Mouse (Mus musculus): ENCODE results near the gene Klhl9. TPM values are rescaled to one million over a fixed set of nuclear protein-coding genes. Genes with fewer than 3 reads are reported as not detected.

Klhl9 gene
- polyA plus RNA-seq (2012; ENCODE audit: low replicate concordance), result 6.5 and 7.8 TPM in 2 replicates

GRCm38 (mm10) chr4:88721791-88722721 is at the start of gene Klhl9, which contains the start of gene Gm26566:
Gene Klhl9 (minus strand): TSS chr4:88722465.
Gene Gm26566 (plus strand): TSS chr4:88721805.

GRCm38 (mm10) chr4:88759610-88760268 is 37.5 kb upstream of the Klhl9 start, which contains the start of gene Gm13283:
Gene Gm13283 (plus strand): TSS chr4:88760119.

GRCm38 (mm10) chr4:88754818-88755340 is 32.6 kb upstream of the Klhl9 start, which contains the start of gene Gm13271:
Gene Gm13271 (plus strand): TSS chr4:88754868.

GRCm38 (mm10) chr4:88691259-88691658 is 31.0 kb downstream of the Klhl9 start, which contains the start of gene Ifnab:
Gene Ifnab (minus strand): TSS chr4:88691359.

GRCm38 (mm10) chr4:88683812-88684211 is 38.5 kb downstream of the Klhl9 start, which contains the start of gene Ifna2:
Gene Ifna2 (minus strand): TSS chr4:88683912.

GRCm38 (mm10) chr4:88676824-88677223 is 45.4 kb downstream of the Klhl9 start, which contains the start of gene Ifna16:
Gene Ifna16 (minus strand): TSS chr4:88676924.

Other genes starting within 250 kb of the Klhl9 start
- not detected in 2 replicates for gene Ifnb1, start 199.7 kb downstream of the Klhl9 start, polyA plus RNA-seq (2012; ENCODE audit: low replicate concordance)
- not detected in 2 replicates for gene Ifna15, start 164.2 kb downstream of the Klhl9 start, polyA plus RNA-seq (2012; ENCODE audit: low replicate concordance)
- gene Ifna14, start 150.7 kb downstream of the Klhl9 start, polyA plus RNA-seq (2012; ENCODE audit: low replicate concordance), result not detected in 2 replicates
- gene Ifna9, start 130.1 kb downstream of the Klhl9 start, polyA plus RNA-seq (2012; ENCODE audit: low replicate concordance), result not detected in 2 replicates
- not detected in 2 replicates for gene Ifna12, start 119.1 kb downstream of the Klhl9 start, polyA plus RNA-seq (2012; ENCODE audit: low replicate concordance)
- gene C87499, start 88.1 kb downstream of the Klhl9 start, polyA plus RNA-seq (2012; ENCODE audit: low replicate concordance), result not detected in 2 replicates
- not detected in 2 replicates for gene Ifna13, start 78.0 kb downstream of the Klhl9 start, polyA plus RNA-seq (2012; ENCODE audit: low replicate concordance)
- not detected in 2 replicates for gene Ifna16, start 45.5 kb downstream of the Klhl9 start, polyA plus RNA-seq (2012; ENCODE audit: low replicate concordance)
- gene Ifna2, start 38.6 kb downstream of the Klhl9 start, polyA plus RNA-seq (2012; ENCODE audit: low replicate concordance), result not detected in 2 replicates
- gene Ifnab, start 31.1 kb downstream of the Klhl9 start, polyA plus RNA-seq (2012; ENCODE audit: low replicate concordance), result not detected in 2 replicates
- 0.11 and 0.58 TPM in 2 replicates for gene Gm26566, start 660 bp downstream of the Klhl9 start, polyA plus RNA-seq (2012; ENCODE audit: low replicate concordance)
- not detected in 2 replicates for gene Gm13271, start 32.4 kb upstream of the Klhl9 start, polyA plus RNA-seq (2012; ENCODE audit: low replicate concordance)
- gene Gm13283, start 37.7 kb upstream of the Klhl9 start, polyA plus RNA-seq (2012; ENCODE audit: low replicate concordance), result not detected in 2 replicates
- not detected in 2 replicates for gene Gm13290, start 51.4 kb upstream of the Klhl9 start, polyA plus RNA-seq (2012; ENCODE audit: low replicate concordance)
- gene Gm13289, start 54.5 kb upstream of the Klhl9 start, polyA plus RNA-seq (2012; ENCODE audit: low replicate concordance), result not detected in 2 replicates
- not detected in 2 replicates for gene Gm13272, start 57.4 kb upstream of the Klhl9 start, polyA plus RNA-seq (2012; ENCODE audit: low replicate concordance)
- not detected in 2 replicates for gene Ifnz, start 59.7 kb upstream of the Klhl9 start, polyA plus RNA-seq (2012; ENCODE audit: low replicate concordance)
- not detected in 2 replicates for gene Gm13276, start 63.2 kb upstream of the Klhl9 start, polyA plus RNA-seq (2012; ENCODE audit: low replicate concordance)
- not detected in 2 replicates for gene Gm13277, start 66.2 kb upstream of the Klhl9 start, polyA plus RNA-seq (2012; ENCODE audit: low replicate concordance)
- gene Gm13278, start 69.1 kb upstream of the Klhl9 start, polyA plus RNA-seq (2012; ENCODE audit: low replicate concordance), result not detected in 2 replicates
- not detected in 2 replicates for gene Gm13275, start 72.0 kb upstream of the Klhl9 start, polyA plus RNA-seq (2012; ENCODE audit: low replicate concordance)
- not detected in 2 replicates for gene Gm13279, start 74.9 kb upstream of the Klhl9 start, polyA plus RNA-seq (2012; ENCODE audit: low replicate concordance)
- gene Gm13285, start 77.2 kb upstream of the Klhl9 start, polyA plus RNA-seq (2012; ENCODE audit: low replicate concordance), result not detected in 2 replicates
- not detected in 2 replicates for gene Gm13287, start 80.8 kb upstream of the Klhl9 start, polyA plus RNA-seq (2012; ENCODE audit: low replicate concordance)
- gene Gm13288, start 83.1 kb upstream of the Klhl9 start, polyA plus RNA-seq (2012; ENCODE audit: low replicate concordance), result not detected in 2 replicates
- not detected in 2 replicates for gene Ifna7, start 93.8 kb upstream of the Klhl9 start, polyA plus RNA-seq (2012; ENCODE audit: low replicate concordance)
- gene Ifna11, start 97.5 kb upstream of the Klhl9 start, polyA plus RNA-seq (2012; ENCODE audit: low replicate concordance), result not detected in 2 replicates
- not detected in 2 replicates for gene Ifna6, start 105.0 kb upstream of the Klhl9 start, polyA plus RNA-seq (2012; ENCODE audit: low replicate concordance)
- not detected in 2 replicates for gene Ifna5, start 113.1 kb upstream of the Klhl9 start, polyA plus RNA-seq (2012; ENCODE audit: low replicate concordance)
- gene Ifna4, start 119.4 kb upstream of the Klhl9 start, polyA plus RNA-seq (2012; ENCODE audit: low replicate concordance), result not detected in 2 replicates
- not detected in 2 replicates for gene Ifna1, start 127.6 kb upstream of the Klhl9 start, polyA plus RNA-seq (2012; ENCODE audit: low replicate concordance)
- not detected in 2 replicates for gene Ifne, start 157.7 kb upstream of the Klhl9 start, polyA plus RNA-seq (2012; ENCODE audit: low replicate concordance)